Mouse (Mus musculus) large intestine, adult 2 months (tissue): ENCODE data around the gene Rnf115. TPM values are rescaled to one million over a fixed set of nuclear protein-coding genes. Genes with fewer than 3 reads are reported as not detected.
"Not testable (repeated sequence)": the region's sequence is repeated elsewhere in the genome, so short reads cannot be mapped to it uniquely, and the experiment has no call there.

Experiments
- DNase-seq: peaks from one replicate; pipeline ENCODE4 v3.0.0-alpha.2; 2012; ENCODE audit warnings: low read depth, low spot score
- WGBS: fragments of 180-500 bp; shearing (Covaris S2); methylation state at CpG from one replicate; pipeline ENCODE4 v1.1.7; 2018; 5-methylcytosine and 5-hydroxymethylcytosine counted together
- polyA plus RNA-seq: library from polyadenylated mRNA; depleted of rRNA; stranded (reverse); fragments of >200 nt; gene quantifications from 2 replicates; pipeline ENCODE4 v1.2.3, GENCODE M21; 2012

Gene Rnf115
- polyA plus RNA-seq, 1 experiment = 21.2 TPM

GRCm38 (mm10) chr3:96706984-96707383 lies 20.5 kb upstream of the Rnf115 start:
- no peak for DNase-seq
- 44% methylated on average over 7 of the region's 7 CpGs for WGBS

- 2% methylated on average over 42 of the region's 42 CpGs for WGBS
- DNase-seq = no peak
These were observed 19.4 kb upstream of the Rnf115 start, which contains the start of gene Nudt17 for GRCm38 (mm10) chr3:96707903-96708683. TSS of gene Nudt17 (minus strand) at chr3:96708562.

DNA sequence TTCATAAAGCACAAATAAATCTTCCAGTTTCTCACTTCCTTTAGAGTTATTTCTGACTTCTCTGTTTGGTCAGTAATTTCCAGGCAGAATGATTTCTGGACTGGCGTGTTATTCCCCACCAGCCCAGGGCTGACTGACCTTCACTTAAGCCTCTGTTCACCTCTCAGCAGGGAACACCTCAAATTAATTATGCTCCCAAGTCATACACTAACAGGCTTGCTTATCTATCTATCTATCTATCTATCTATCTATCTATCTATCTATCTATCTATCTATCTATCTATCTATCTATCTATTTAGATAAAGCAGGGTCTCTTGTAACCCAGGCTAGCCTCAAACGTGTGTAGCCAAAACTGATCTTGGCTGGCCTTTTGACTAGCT lies 18.8 kb upstream of the Rnf115 start:
- DNase-seq = no peak
- 57% methylated on average over 2 of the region's 2 CpGs for WGBS

DNA sequence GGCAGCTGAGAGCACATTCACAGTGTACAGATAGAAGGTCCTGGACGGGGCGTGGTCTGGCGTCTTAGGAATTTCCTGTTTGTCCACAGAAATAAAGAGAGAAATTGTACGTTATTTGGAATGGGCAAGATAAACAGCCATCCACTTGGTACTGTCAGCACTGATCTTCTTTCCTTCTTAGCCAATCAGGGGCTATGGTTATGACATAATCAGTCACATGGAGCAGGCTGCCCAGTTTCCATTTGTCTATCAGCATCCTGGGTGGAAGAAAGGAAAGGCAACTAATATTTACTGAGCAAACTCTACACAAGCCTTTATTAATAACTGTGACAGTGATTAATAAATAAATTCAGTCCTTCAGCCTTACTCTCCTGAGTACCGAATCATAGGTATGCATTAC lies 13.2 kb upstream of the Rnf115 start:
- DNase-seq = no peak
- WGBS = 66% methylated on average over 5 of the region's 5 CpGs

DNA sequence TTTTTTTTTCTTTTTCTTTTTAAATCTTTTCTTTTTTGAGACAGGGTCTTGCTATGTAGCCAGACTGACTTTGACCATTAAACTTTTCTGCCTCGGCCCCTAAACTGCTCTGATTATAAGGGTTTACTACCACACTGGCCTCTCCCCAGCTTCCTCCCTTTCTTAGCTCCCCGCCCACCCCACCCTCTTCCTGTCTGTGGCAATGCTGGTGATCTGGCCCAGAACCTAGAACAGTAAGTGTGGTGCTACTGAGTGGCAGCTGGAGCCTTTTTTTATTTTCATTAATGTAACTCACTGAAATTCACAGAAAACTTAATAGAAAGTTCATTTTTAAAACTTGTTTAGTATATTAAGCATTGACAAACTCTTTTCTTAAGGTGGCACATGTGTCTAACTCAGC lies 11.6 kb upstream of the Rnf115 start:
- DNase-seq = no peak
- WGBS = 35% methylated on average over 2 of the region's 2 CpGs

- 66% methylated on average over 14 of the region's 14 CpGs for WGBS
- no peak for DNase-seq
These were observed 8.3 kb upstream of the Rnf115 start for GRCm38 (mm10) chr3:96719173-96719572.

GRCm38 (mm10) chr3:96727828-96728633 lies 567 bp downstream of the Rnf115 start:
- no peak for DNase-seq
- under 1% methylated on average over 42 of the region's 42 CpGs for WGBS

DNA sequence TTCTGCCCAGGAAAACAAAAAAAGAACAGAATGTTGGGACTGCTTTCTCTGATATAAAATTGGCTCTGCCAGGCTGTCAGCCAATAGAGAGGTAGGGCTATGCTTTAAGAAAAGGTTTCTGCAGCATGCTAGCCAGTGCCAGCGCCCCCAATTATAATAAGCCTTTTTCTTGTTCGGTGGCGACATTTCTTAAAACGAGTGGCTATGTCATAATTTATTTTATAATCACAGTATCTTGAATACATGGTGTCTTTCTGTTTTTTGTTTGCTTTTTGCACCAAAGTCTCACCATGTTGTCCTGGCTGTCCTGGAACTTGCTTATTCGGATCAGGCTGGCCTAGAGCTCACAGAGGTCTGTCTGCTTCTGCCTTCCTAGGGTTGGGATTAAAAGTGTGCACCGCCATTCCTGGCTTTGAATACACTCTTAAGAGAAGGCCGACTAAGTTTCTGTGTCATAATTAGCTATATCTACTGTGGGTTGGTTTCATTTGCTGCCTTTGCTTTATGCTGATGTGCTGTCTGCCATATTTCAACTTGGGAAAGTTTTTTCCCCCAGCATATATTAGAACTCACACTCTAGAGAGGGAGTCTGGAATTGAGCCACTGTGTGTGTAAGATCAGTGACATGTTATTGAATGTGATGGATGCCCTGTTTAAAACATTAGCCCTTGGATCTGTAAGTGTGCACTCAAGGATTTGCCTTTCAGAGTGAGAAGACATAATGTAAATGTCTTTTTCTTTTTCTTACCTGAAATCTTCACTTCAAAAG lies 1.4 kb downstream of the Rnf115 start:
- 24% methylated on average over 7 of the region's 7 CpGs for WGBS
- no peak for DNase-seq

- WGBS = 29% methylated on average over 3 of the region's 3 CpGs
- DNase-seq = no peak
These were observed 1.9 kb downstream of the Rnf115 start for GRCm38 (mm10) chr3:96729403-96729784.

- no peak for DNase-seq
- WGBS = 72% methylated on average over 5 of the region's 5 CpGs
These were observed 3.3 kb downstream of the Rnf115 start for GRCm38 (mm10) chr3:96730785-96731184.

DNA sequence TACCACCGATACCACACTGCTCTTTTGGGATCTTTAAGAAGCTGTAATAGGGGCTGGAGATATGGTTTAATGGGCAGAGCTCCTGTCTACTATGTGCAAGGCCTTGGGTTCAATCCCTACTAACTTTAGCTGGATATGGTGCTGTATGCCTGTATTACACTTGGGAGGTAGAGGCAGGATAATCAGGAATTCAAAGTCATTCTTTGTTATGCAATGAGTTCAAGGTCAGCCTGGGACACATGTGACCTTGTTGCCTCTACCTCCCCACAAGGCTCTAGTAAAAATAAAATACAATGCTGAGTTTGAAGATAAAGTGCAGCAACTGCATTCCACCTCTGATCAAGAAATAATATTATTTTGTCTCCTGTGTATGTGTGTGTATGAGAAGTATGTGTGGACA lies 6.5 kb downstream of the Rnf115 start:
- 98% methylated on average over 1 of the region's 1 CpGs for WGBS
- no peak for DNase-seq

- no peak for DNase-seq
- 92% methylated on average over 2 of the region's 2 CpGs for WGBS
These were observed 7.7 kb downstream of the Rnf115 start for GRCm38 (mm10) chr3:96735200-96735599.

DNA sequence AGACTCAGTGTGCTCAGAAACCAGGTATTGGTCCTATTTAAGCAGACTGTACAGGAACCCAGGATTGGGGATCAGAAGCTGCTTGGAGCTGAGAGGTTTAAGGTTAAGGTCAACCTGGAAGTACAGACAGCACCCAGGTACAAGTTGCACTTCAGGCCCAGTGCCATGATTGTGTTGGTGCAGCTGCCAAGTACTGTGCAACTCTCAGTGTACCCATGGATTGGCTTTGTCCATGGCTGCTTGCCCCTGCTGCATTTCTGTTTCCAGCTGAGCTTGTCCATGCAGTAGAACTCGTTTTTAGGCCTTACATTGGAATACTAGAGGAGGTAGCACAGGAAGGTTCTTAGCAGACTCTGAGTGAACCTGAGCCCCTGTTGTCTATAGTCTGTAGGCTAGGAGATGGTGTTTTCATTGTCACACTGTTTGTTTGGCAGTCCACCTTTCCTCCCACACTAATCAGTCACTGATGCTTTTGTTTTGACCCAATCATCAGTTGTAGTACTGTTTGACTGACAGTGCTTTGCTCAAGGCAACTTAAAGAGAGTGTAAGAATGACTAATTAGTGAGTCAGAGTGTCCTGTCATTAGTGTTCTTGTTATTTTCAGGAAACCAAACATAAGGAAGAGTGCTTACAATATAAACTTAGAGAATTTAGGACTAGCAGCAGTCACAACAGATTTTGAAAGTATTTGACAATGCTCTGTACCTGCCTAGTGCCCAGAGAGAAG lies 9.7 kb downstream of the Rnf115 start:
- DNase-seq = no peak
- WGBS = 58% methylated on average over 1 of the region's 1 CpGs

GRCm38 (mm10) chr3:96737995-96738394 lies 10.5 kb downstream of the Rnf115 start:
- whole genome bisulfite sequencing = 96% methylated on average over 1 of the region's 1 CpGs
- no peak for DNase-seq

DNA sequence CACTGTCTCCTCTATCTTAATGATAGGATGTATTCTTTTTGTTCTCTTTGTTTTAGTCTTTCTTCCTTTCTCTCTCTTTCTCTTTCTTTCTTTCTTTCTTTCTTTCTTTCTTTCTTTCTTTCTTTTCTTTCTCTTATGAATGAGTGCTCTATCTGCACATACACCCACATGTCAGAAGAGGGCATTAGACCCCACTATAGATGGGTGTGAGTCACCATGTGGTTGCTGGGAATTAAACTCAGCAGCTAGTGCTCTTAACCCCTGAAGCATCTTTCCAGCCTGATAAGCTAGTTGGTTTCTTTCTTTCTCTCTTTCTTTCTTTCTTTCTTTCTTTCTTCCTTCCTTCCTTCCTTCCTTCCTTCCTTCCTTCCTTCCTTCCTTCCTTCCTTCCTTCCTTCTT lies 12.8 kb downstream of the Rnf115 start:
- DNase-seq = not testable (repeated sequence)

DNA sequence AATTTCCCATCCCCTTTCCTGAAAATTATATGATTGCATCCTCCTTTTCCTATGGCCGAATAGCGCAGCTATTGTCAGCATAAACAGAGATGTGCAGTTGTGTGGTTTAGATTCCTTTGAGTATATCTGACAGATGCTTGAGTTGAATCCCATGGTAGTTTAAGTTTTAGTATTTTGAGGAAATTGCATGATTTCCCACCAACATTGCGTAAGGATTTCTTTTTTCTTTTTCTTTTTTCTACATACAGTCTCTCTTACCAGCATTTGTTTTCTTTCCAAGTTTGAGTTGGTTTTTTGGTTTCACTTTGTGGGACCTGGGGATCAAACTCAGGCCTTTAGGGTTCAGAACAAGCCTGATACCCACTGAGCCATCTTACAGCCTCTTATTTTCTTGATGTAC lies 16.9 kb downstream of the Rnf115 start:
- WGBS = 84% methylated on average over 3 of the region's 3 CpGs
- no peak for DNase-seq

GRCm38 (mm10) chr3:96746829-96747228 lies 19.4 kb downstream of the Rnf115 start:
- WGBS = 40% methylated on average over 1 of the region's 1 CpGs

DNA sequence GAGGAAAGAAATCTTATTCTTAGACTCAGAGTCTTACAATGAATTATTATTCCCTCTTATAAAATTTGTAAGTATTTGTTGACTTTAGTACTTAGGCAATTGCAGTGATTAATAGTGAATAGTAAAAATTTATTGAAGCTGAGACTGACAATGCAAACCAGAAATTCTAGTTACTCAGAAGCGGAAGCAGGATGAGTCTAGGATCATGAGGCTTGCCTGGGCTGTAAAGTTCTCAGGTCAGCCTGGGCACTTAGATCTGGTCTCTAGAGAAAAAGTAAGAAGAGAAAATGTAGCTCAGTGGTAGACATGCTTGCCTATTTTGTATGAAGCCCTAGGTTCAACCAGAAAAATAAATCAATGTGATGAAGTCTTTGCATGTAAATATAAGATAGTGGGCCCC lies 28.5 kb downstream of the Rnf115 start:
- WGBS = 68% methylated on average over 1 of the region's 1 CpGs
- no peak for DNase-seq

More at GRCm38 (mm10) chr3:96746829-96747228, 19.4 kb downstream of the Rnf115 start:
- DNase-seq = no peak

- no peak for DNase-seq
- WGBS = 67% methylated on average over 7 of the region's 7 CpGs
These were observed 30.2 kb downstream of the Rnf115 start for GRCm38 (mm10) chr3:96757691-96758090.

DNA sequence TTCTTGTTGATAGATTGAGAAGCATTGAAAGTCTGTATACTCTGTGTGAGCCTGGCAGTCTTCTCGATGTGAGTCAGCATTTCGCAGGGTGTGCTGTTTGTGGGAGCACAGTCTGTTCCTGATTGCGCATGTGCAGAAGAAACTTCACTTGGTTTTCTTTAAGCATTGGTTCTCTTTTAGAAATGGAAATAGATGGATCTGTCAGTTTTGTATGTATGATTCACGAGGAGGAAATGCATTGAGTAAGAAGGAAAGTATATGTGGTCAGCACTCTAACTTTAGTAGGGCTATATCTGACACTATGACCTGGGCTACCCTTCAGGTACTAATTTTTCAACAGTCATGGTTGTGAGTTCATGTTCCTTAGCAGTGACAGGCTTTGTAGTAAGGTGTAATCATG lies 32.2 kb downstream of the Rnf115 start:
- no peak for DNase-seq
- 90% methylated on average over 4 of the region's 4 CpGs for WGBS
